Mouse (Mus musculus) neural tube, embryonic 10.5 days (tissue): ENCODE results near the gene Zcchc18.
A peak's percentile ranks its signal among the peaks of the same experiment; 100 is the strongest.
"Not testable (repeated sequence)": the region's sequence is repeated elsewhere in the genome, so short reads cannot be mapped to it uniquely, and the experiment has no call there.

Source experiments
- DNase-seq: peaks from one replicate; pipeline ENCODE4 v3.0.0-alpha.2; 2017; ENCODE audit warnings: low spot score; ENCODE audit errors: extremely low spot score

Zcchc18 gene

GRCm38 (mm10) chrX:136992978-136993547 lies at the start of gene Zcchc18:
Gene Zcchc18 (plus strand): TSS chrX:136993155.
- peak; percentile 65 for DNase-seq

DNA sequence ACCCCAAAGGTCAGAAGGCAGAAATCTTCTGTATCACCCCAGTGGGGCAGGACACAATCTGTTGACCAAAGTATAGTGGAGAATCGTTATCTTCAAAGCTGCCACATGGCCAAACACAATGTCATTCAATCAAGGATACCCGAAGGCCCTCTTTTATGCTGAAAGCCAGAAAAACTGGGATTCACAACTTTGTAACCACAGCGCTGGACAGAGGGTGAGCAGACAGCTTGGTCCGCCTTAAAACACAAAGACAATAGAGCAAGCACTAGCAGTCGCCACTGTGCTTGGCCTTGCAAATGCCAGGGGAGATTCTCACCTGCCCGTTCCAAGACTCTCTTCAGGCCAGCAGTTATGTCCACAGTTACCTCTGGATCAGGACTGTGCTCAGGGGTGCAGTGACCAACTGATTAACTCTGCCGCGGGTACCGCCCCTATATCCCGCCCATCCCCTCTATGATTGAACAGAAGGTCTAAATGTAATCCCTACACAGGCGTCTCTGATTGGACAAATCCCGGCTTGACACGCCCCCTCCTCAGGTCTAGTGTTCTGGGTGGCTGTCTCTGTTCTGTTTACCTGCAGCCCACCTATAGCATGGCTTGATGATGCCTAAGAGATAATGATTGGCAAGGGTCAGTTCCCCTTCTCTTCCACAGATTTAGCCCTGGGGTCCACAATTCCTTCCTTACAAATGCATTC lies 35.2 kb upstream of the Zcchc18 start:
- DNase-seq = peak; percentile 19

DNA sequence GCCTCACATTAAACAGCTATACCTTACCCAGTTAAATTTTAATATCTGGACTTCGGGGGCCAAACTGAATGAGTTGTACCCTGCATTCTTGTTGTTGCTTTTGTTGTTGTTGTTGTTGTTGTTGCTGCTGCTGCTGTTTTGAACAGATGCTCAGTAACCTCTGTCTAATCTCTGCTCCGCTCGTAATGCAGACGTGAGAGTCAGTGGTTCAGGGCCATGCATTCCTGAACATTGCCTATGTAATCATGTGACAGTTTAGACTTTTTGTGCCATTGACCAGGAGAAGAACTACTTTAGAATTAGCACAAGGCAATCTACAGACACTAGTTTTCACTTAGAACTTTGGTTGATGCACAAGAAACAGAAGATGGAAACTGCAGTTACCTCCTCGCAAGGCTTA lies 34.7 kb upstream of the Zcchc18 start:
- not testable (repeated sequence) for DNase-seq

- no peak for DNase-seq
These were observed 33.3 kb upstream of the Zcchc18 start for GRCm38 (mm10) chrX:136959688-136960087.

DNA sequence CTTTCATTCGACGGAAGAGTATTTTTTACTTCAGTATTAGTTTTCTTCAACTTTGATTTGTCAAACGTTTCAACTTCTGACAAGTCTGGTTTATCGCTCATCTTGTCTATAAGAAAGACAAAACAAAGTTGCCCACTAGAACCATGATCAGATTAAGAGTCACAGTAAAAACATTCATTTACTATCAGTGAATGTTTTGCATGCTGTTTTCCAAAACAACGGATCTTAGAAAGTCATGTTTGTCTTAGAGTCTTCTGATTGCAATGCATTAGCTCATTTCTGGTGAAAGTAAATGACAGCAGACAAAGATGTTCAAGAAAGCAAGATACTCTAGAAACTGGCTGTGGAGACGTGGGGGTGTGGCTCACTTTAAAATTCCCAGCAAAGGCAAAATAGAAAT lies 17.6 kb upstream of the Zcchc18 start, which contains the start of gene Tmsb15b2:
Gene Tmsb15b2, minus strand, starts transcription at position 101 of the 400 bp plus-strand sequence.
- not testable (repeated sequence) for DNase-seq

DNA sequence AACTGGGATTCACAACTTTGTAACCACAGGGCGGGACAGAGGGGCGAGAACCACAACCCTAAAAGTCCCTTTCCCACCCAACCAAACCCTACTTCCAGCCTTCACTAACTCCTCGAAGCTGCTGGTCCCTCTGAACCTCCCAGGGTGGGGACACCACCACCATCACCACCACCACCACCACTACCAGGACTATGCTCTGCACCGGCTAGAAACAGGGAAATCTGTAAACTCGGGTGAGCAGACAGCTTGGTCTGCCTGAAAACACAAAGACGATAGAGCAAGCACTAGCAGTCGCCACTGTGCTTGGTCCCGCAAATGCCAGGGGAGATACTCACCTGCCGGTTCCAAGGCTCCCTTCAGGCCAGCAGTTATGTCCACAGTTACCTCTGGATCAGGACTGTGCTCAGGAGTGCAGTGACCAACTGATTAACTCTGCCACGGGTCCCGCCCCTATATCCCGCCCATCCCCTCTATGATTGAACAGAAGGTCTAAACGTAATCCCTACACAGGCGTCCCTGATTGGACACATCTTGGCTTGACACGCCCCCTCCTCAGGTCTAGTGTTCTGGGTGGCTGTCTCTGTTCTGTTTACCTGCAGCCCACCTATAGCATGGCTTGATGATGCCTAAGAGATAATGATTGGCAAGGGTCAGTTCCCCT lies 16.4 kb upstream of the Zcchc18 start, which contains the start of the genes Tmsb15l and Tmsb15b1:
Gene Tmsb15l, minus strand, starts transcription at position 446 of the 661 bp plus-strand sequence.
Gene Tmsb15b1, minus strand, starts transcription at position 451 of the 661 bp plus-strand sequence.
- peak; percentile 36 for DNase-seq

DNA sequence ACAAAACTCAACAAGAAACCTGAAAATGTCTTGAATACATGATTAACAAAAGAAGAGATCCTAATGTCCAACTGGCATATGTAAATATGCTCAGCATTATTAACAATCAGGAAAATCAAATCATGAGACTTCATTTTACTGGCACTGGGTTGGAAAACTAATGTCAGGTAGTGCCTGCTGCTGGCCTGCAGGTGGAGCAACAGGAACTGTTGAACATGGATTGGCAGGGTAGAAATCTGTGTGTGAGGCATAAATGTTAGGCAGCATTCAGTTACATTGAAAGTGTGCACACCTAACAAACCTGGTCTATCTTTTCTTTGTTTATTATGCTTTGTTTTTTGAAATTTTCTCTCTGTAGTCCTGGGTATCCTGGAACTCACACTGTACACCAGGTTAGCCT lies 14.3 kb upstream of the Zcchc18 start:
- no peak for DNase-seq

DNA sequence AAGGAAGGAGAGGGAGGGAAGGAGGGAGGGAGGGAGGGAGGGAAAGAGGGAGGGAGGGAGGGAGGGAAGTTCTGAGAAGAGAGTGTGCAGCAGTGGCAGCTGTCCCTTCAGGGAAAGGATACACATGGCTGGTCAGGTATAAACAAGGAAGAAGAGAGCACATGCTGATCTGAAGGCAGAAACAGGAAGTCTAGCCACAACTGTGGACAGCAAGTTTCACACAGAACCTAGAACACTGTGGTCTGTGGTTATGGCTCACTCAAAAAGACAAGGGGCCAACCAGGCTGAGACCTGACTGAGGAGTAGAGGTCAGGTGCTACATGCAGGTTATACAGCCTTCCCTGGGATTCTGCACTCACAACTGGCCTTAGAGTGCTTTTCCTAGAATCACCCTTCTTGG lies 6.9 kb upstream of the Zcchc18 start:
- DNase-seq = no peak

- no peak for DNase-seq
These were observed 1.7 kb upstream of the Zcchc18 start for GRCm38 (mm10) chrX:136991274-136991673.

GRCm38 (mm10) chrX:136992191-136992965 lies 577 bp upstream of the Zcchc18 start:
- no peak for DNase-seq

DNA sequence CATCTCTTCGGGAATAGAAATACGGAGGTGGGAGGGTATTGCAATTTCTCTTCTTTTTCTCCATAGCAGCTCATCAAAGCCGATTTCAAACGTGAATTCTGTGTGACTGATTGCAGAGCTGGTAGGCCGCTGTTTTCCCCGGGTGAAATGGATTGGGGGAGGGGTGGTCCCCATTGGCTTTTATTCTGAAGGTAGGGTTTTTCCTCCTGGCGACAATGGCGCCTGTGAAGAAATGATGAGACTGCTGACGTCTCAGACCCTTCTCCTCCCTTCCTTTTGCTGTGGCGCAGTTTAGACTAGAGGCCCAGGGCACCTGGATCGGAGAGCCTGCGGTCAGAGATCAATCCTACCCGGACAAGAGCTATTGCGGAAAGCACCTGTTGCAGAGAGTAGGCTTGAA lies 686 bp downstream of the Zcchc18 start:
- peak; percentile 20 for DNase-seq

GRCm38 (mm10) chrX:136996256-136996655 lies 3.3 kb downstream of the Zcchc18 start:
- DNase-seq = no peak

DNA sequence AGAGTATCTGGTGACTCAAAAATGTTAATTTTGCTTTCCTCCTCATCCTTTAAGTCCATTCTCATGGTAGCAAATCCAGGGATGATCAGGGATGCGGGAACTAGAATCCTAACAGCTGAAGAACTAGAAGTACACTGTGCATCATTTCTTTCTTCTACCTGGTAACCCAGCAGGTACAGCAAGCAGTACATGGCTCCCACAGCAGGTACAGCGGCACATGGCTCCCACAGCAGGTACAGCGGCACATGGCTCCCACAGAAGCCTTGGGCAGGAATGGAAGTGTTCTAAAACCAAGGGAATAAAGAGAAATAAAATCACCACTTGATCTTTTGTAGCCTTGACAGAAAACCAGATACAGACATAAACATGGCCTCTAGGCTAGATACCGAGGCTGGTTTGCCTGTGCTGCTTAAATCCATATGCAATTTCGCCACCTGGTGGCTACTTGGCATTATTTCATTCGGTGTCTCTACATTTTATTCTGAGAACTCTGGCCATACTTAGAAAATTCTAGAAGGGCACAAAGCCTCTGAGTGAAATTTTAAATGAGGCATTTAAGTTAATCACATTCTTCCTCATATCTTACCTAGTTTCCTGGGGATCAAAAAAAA lies 22.2 kb downstream of the Zcchc18 start:
- peak; percentile 19 for DNase-seq

DNA sequence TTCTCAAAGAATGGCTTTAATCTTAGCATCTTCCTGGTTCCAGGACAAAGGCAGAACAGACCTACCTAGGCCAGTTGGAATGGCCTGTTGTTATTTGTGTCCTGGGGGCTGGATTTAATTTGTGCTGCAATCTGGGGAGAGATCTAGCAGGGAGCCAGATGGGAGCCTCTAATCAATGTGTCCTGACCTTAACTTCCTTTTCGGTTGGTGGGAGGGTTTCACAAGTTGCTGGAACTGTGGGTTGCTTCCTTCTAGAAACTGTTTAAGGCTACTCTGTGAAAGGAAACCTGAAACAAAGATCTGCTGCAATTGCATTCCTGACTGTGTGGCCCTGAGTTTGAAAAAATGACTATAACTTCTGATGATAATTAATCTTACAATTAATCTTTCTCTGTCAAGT lies 24.7 kb downstream of the Zcchc18 start:
- no peak for DNase-seq

DNA sequence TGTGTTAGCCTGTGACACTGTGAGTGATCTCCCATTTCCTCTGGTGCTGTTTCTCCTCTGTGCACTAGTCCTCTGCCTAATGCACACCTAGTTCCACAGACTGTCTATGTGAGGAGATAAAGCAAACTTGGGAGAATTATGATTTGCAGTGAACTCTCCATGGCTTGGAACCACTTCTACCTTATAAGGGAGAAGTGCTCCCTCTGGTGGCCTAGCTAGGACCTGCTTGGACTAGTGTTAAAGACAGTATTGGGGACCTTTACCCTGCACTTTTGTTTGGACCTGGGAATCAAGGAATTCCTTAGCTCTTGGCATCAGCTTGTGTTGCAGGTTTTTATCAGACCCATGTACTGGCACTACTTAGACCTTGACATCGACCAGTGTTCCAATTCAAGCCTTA lies 26.4 kb downstream of the Zcchc18 start:
- DNase-seq = peak; percentile 47

DNA sequence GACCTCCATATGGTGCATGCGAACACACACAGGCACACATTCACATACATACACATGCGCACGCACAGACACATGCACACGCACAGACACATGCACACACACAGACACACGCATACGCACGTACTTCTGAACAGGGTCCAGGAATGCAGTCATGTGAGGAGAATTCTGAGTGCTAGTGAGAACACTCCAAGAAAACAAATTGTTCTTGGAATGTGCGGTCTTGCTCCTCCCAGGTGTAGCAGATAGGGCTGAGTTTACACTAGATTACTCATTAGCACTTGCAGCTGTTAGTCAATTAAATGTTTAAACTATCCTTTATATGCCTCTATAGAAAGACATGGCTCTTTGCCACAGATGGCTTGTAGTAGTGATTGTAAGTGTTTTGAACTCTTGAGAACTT lies 38.0 kb downstream of the Zcchc18 start:
- DNase-seq = no peak

GRCm38 (mm10) chrX:137031726-137032125 lies 38.8 kb downstream of the Zcchc18 start:
- DNase-seq = no peak

- DNase-seq = no peak
These were observed 41.4 kb downstream of the Zcchc18 start for GRCm38 (mm10) chrX:137034322-137034721.

GRCm38 (mm10) chrX:137037470-137037999 lies 44.6 kb downstream of the Zcchc18 start:
- DNase-seq = no peak

GRCm38 (mm10) chrX:137038000-137038483 lies 45.1 kb downstream of the Zcchc18 start, which contains the start of gene Slc25a53:
Gene Slc25a53 (minus strand): TSS chrX:137038302.
- peak; percentile 85 for DNase-seq

GRCm38 (mm10) chrX:137038502-137038901 lies 45.5 kb downstream of the Zcchc18 start:
- DNase-seq = peak; percentile 14
